19 mouse cellular contexts compared by ENCODE assay signal in genomic region chr9:51931054-51931690, GRCm38 (mm10). TPM values are rescaled to one million over a fixed set of nuclear protein-coding genes. Genes with fewer than 3 reads are reported as not detected.
DNase-seq lines count a peak whose midpoint lies in the region; ATAC-seq lines count a peak whose summit lies in the region.
"Had no signal": no experiment of that assay in that cellular context is flagged by ENCODE, and none has a peak within 500 bp of the region (broad histone marks: within the 10 kb centered on the region; RNA-seq: fewer than 3 reads in every experiment).

No protein-coding gene starts in this region.

- peak; percentile 31 for DNase-seq in embryonic facial prominence, embryonic 14.5 days (ENCODE audit: low spot score)
- no peak for DNase-seq in embryonic facial prominence, embryonic 10.5 days (ENCODE audit: low spot score)
- peak; percentile 18 for DNase-seq in lung, postnatal 10 days
- no peak for DNase-seq in lung, adult 18-20 months
- DNase-seq in Muller cell, postnatal 12 days (ENCODE audit: inconsistent ontology term), result peak; percentile 41
- DNase-seq in induced T-regulatory cell, adult 2 months (ENCODE audit: low read depth), result peak; percentile 23
- no peak for DNase-seq in embryo, embryonic 11 days
- DNase-seq: B cell, adult 2 months; cerebellum, adult 11-12 months; cerebellum, postnatal 36 days; gastrocnemius, postnatal 14 days; liver, embryonic 13.5 days; thymus, postnatal 25 days had no signal

- H3K4me3 ChIP-seq in embryonic facial prominence, embryonic 14.5 days (ENCODE audit: low read depth, low read length), result no peak overlapping the region
- no peak overlapping the region for H3K4me3 ChIP-seq in embryonic facial prominence, embryonic 10.5 days
- H3K4me3 ChIP-seq: forebrain, embryonic 12.5 days; heart, embryonic 15.5 days; kidney, embryonic 15.5 days; liver, embryonic 13.5 days had no signal

- no peaks in the 10 kb centered on the region for H3K36me3 ChIP-seq in embryonic facial prominence, embryonic 14.5 days (ENCODE audit: control insufficient read depth, insufficient read depth, low read length)
- H3K36me3 ChIP-seq in embryonic facial prominence, embryonic 10.5 days (replicated peaks), result no peaks in the 10 kb centered on the region
- H3K36me3 ChIP-seq: forebrain, embryonic 12.5 days; heart, embryonic 15.5 days; kidney, embryonic 15.5 days; liver, embryonic 13.5 days had no signal

- no peak overlapping the region for H3K9ac ChIP-seq in embryonic facial prominence, embryonic 14.5 days (ENCODE audit: low read depth, low read length)
- H3K9ac ChIP-seq: forebrain, embryonic 12.5 days; heart, embryonic 15.5 days; kidney, embryonic 15.5 days; liver, embryonic 13.5 days had no signal

- no peak overlapping the region for H3K4me2 ChIP-seq in embryonic facial prominence, embryonic 14.5 days (ENCODE audit: low read depth, low read length)
- H3K4me2 ChIP-seq: forebrain, embryonic 12.5 days; heart, embryonic 15.5 days; kidney, embryonic 15.5 days; liver, embryonic 13.5 days; midbrain, embryonic 11.5 days had no signal

- WGBS in embryonic facial prominence, embryonic 14.5 days, result 86% methylated on average over 7 of the region's 7 CpGs
- WGBS in embryonic facial prominence, embryonic 10.5 days, result 92% methylated on average over 7 of the region's 7 CpGs

- H3K27me3 ChIP-seq in embryonic facial prominence, embryonic 14.5 days (replicated peaks; ENCODE audit: control insufficient read depth, insufficient read depth, low read length), result no peaks in the 10 kb centered on the region
- no peaks in the 10 kb centered on the region for H3K27me3 ChIP-seq in embryonic facial prominence, embryonic 10.5 days (replicated peaks; ENCODE audit: low read depth, poor library complexity, severe bottlenecking)
- H3K27me3 ChIP-seq: forebrain, embryonic 12.5 days; kidney, embryonic 15.5 days; liver, embryonic 13.5 days had no signal

- no peaks in the 10 kb centered on the region for H3K9me3 ChIP-seq in embryonic facial prominence, embryonic 14.5 days (ENCODE audit: control insufficient read depth, low read length)
- H3K9me3 ChIP-seq in embryonic facial prominence, embryonic 10.5 days, result no peaks in the 10 kb centered on the region
- H3K9me3 ChIP-seq: forebrain, embryonic 12.5 days; heart, embryonic 15.5 days; kidney, embryonic 15.5 days; liver, embryonic 13.5 days had no signal

- ATAC-seq in embryonic facial prominence, embryonic 14.5 days (ENCODE audit: low read depth), result no peak
- ATAC-seq: hindbrain, embryonic 16.5 days; intestine, postnatal 0 days had no signal

- H3K27ac ChIP-seq in embryonic facial prominence, embryonic 14.5 days (replicated peaks; ENCODE audit: low read depth, low read length), result no peak overlapping the region
- H3K27ac ChIP-seq in embryonic facial prominence, embryonic 10.5 days (replicated peaks), result no peak overlapping the region
- H3K27ac ChIP-seq: forebrain, embryonic 12.5 days; heart, embryonic 15.5 days; kidney, embryonic 15.5 days; liver, embryonic 13.5 days had no signal

- H3K4me1 ChIP-seq in embryonic facial prominence, embryonic 14.5 days (ENCODE audit: control insufficient read depth, insufficient read depth, low read length), result peaks cover 19% of the 10 kb centered on the region; the same call in 1 of the 2 replicates
- peaks cover 20% of the 10 kb centered on the region for H3K4me1 ChIP-seq in embryonic facial prominence, embryonic 10.5 days
- H3K4me1 ChIP-seq: forebrain, embryonic 12.5 days had no signal

RNA-seq across cellular contexts. Expression of gene Fdx1, which starts 32.2 kb away (rescaled TPM):
- polyA plus RNA-seq in embryonic facial prominence, embryonic 14.5 days (2014; fragmentation: Nextera tagmentation; extraction: Ambion mirVana), result 75.2 and 78.8 TPM in 2 replicates
- polyA plus RNA-seq in embryonic facial prominence, embryonic 10.5 days (2016; fragmentation: Nextera tagmentation; extraction: Ambion mirVana), result 53.9 and 59.5 TPM in 2 replicates

Comparison
In these comparisons a context has a peak if more than half of its experiments do, and no peak if none do; other contexts are left out.
1. DNase-seq: peak in embryonic facial prominence, embryonic 14.5 days (single experiment), lung, postnatal 10 days (single experiment), Muller cell, postnatal 12 days (single experiment) and induced T-regulatory cell, adult 2 months (single experiment); none in embryonic facial prominence, embryonic 10.5 days (single experiment), lung, adult 18-20 months (0 of 2) and embryo, embryonic 11 days (single experiment).